Mouse (Mus musculus): ENCODE measurements around the gene Mroh3. TPM values are rescaled to one million over a fixed set of nuclear protein-coding genes. Genes with fewer than 3 reads are reported as not detected.

Mroh3 gene
- total and polyA plus RNA-seq, 2 experiments from 2014 or later, result not detected

- TF ChIP-seq CTCF (IDR thresholded peaks at IDR 0.05; ENCODE audit: low read depth), result no peak
- ATAC-seq, result no peak
These were observed 52.3 kb downstream of the Mroh3 start for GRCm38 (mm10) chr1:136160297-136160696.

GRCm38 (mm10) chr1:136159830-136160229 is 52.8 kb downstream of the Mroh3 start:
- peak; percentile 59 for TF ChIP-seq CTCF (IDR thresholded peaks at IDR 0.05; ENCODE audit: low read depth)
- H3K9ac ChIP-seq, result no peak overlapping the region
- ATAC-seq (peak; percentile 23), DNase-seq (no peak)
- no peaks in the 10 kb centered on the region for H3K9me3 ChIP-seq (ENCODE audit: low read length)
- H3K4me1 ChIP-seq (ENCODE audit: insufficient read depth), result no peaks in the 10 kb centered on the region
- no peak overlapping the region for H3K27ac ChIP-seq (ENCODE audit: low read depth, low read length)
- no peak overlapping the region for H3K4me3 ChIP-seq (ENCODE audit: low read depth, low read length)
- no peaks in the 10 kb centered on the region for H3K27me3 ChIP-seq (ENCODE audit: insufficient read depth, low read length)
- H3K36me3 ChIP-seq (ENCODE audit: insufficient read depth), result peaks cover 96% of the 10 kb centered on the region
- 42% methylated on average over 11 of the region's 12 CpGs for WGBS
- no peak overlapping the region for H3K4me2 ChIP-seq (ENCODE audit: low read depth)

More at GRCm38 (mm10) chr1:136160297-136160696, 52.3 kb downstream of the Mroh3 start:
- DNase-seq, result no peak
- 89% methylated on average over 12 of the region's 12 CpGs for WGBS
- no peak overlapping the region for H3K4me2 ChIP-seq (ENCODE audit: low read depth)
- no peak overlapping the region for H3K4me3 ChIP-seq (ENCODE audit: low read depth, low read length)
- H3K4me1 ChIP-seq (ENCODE audit: insufficient read depth), result no peaks in the 10 kb centered on the region
- no peaks in the 10 kb centered on the region for H3K27me3 ChIP-seq (ENCODE audit: insufficient read depth, low read length)
- H3K36me3 ChIP-seq (ENCODE audit: insufficient read depth), result peaks cover 96% of the 10 kb centered on the region
- no peaks in the 10 kb centered on the region for H3K9me3 ChIP-seq (ENCODE audit: low read length)
- H3K9ac ChIP-seq, result no peak overlapping the region
- no peak overlapping the region for H3K27ac ChIP-seq (ENCODE audit: low read depth, low read length)

GRCm38 (mm10) chr1:136156951-136157350 is 55.7 kb downstream of the Mroh3 start:
- no peak for TF ChIP-seq CTCF (IDR thresholded peaks at IDR 0.05; ENCODE audit: low read depth)
- Histone ChIP-seq H3K9ac (no peak overlapping the region), H3K4me1 (ENCODE audit: insufficient read depth) (no peaks in the 10 kb centered on the region), H3K4me2 (ENCODE audit: low read depth) (no peak overlapping the region), H3K9me3 (ENCODE audit: low read length) (no peaks in the 10 kb centered on the region), H3K27ac (ENCODE audit: low read depth, low read length) (no peak overlapping the region), H3K36me3 (ENCODE audit: insufficient read depth) (peaks cover 97% of the 10 kb centered on the region), H3K27me3 (ENCODE audit: insufficient read depth, low read length) (no peaks in the 10 kb centered on the region), H3K4me3 (ENCODE audit: low read depth, low read length) (no peak overlapping the region)
- 96% methylated on average over 4 of the region's 4 CpGs for WGBS
- ATAC-seq, result no peak
- no peak for DNase-seq

GRCm38 (mm10) chr1:136156304-136156703 is 56.3 kb downstream of the Mroh3 start:
- H3K4me3 ChIP-seq (ENCODE audit: low read depth, low read length), result no peak overlapping the region
- peak; percentile 47; the same call in 1 of the 2 replicates for ATAC-seq
- no peaks in the 10 kb centered on the region for H3K9me3 ChIP-seq (ENCODE audit: low read length)
- peak; percentile 43 for TF ChIP-seq CTCF (IDR thresholded peaks at IDR 0.05; ENCODE audit: low read depth)
- H3K4me2 ChIP-seq (ENCODE audit: low read depth), result no peak overlapping the region
- no peak overlapping the region for H3K27ac ChIP-seq (ENCODE audit: low read depth, low read length)
- WGBS, result 92% methylated on average over 4 of the region's 4 CpGs
- H3K27me3 ChIP-seq (ENCODE audit: insufficient read depth, low read length), result no peaks in the 10 kb centered on the region
- H3K36me3 ChIP-seq (ENCODE audit: insufficient read depth), result peaks cover 97% of the 10 kb centered on the region
- no peak overlapping the region for H3K9ac ChIP-seq
- H3K4me1 ChIP-seq (ENCODE audit: insufficient read depth), result no peaks in the 10 kb centered on the region
- DNase-seq, result no peak

- WGBS, result 79% methylated on average over 8 of the region's 8 CpGs
- no peak for TF ChIP-seq CTCF (IDR thresholded peaks at IDR 0.05; ENCODE audit: low read depth)
These were observed 61.3 kb downstream of the Mroh3 start for GRCm38 (mm10) chr1:136151371-136151770.

GRCm38 (mm10) chr1:136149702-136150101 is 62.9 kb downstream of the Mroh3 start:
- TF ChIP-seq CTCF (IDR thresholded peaks at IDR 0.05; ENCODE audit: low read depth), result no peak
- DNase-seq, result no peak
- no peaks in the 10 kb centered on the region for H3K9me3 ChIP-seq (ENCODE audit: low read length)
- no peak overlapping the region for H3K4me3 ChIP-seq (ENCODE audit: low read depth, low read length)
- no peak overlapping the region for H3K27ac ChIP-seq (ENCODE audit: low read depth, low read length)
- no peak overlapping the region for H3K9ac ChIP-seq
- no peak for ATAC-seq
- WGBS, result 78% methylated on average over 9 of the region's 9 CpGs
- peaks cover 89% of the 10 kb centered on the region for H3K36me3 ChIP-seq (ENCODE audit: insufficient read depth)
- H3K27me3 ChIP-seq (ENCODE audit: insufficient read depth, low read length), result no peaks in the 10 kb centered on the region
- no peak overlapping the region for H3K4me2 ChIP-seq (ENCODE audit: low read depth)
- no peaks in the 10 kb centered on the region for H3K4me1 ChIP-seq (ENCODE audit: insufficient read depth)

More at GRCm38 (mm10) chr1:136151371-136151770, 61.3 kb downstream of the Mroh3 start:
- H3K9ac ChIP-seq, result no peak overlapping the region
- peaks cover 96% of the 10 kb centered on the region for H3K36me3 ChIP-seq (ENCODE audit: insufficient read depth)
- no peak overlapping the region for H3K4me3 ChIP-seq (ENCODE audit: low read depth, low read length)
- H3K27me3 ChIP-seq (ENCODE audit: insufficient read depth, low read length), result no peaks in the 10 kb centered on the region
- no peaks in the 10 kb centered on the region for H3K4me1 ChIP-seq (ENCODE audit: insufficient read depth)
- ATAC-seq (no peak), DNase-seq (no peak)
- H3K9me3 ChIP-seq (ENCODE audit: low read length), result no peaks in the 10 kb centered on the region
- no peak overlapping the region for H3K27ac ChIP-seq (ENCODE audit: low read depth, low read length)
- no peak overlapping the region for H3K4me2 ChIP-seq (ENCODE audit: low read depth)

GRCm38 (mm10) chr1:136143514-136143913 is 69.1 kb downstream of the Mroh3 start:
- Histone ChIP-seq H3K9me3 (ENCODE audit: low read length) (no peaks in the 10 kb centered on the region), H3K4me1 (ENCODE audit: insufficient read depth) (peaks cover 53% of the 10 kb centered on the region), H3K36me3 (ENCODE audit: insufficient read depth) (peaks cover 28% of the 10 kb centered on the region), H3K27ac (ENCODE audit: low read depth, low read length) (no peak overlapping the region; the same call in 1 of the 2 replicates), H3K27me3 (ENCODE audit: insufficient read depth, low read length) (no peaks in the 10 kb centered on the region), H3K9ac (no peak overlapping the region), H3K4me2 (ENCODE audit: low read depth) (no peak overlapping the region), H3K4me3 (ENCODE audit: low read depth, low read length) (no peak overlapping the region)
- ATAC-seq (peak; percentile 44), DNase-seq (peak; percentile 42)
- WGBS, result 55% methylated on average over 10 of the region's 10 CpGs
- no peak for TF ChIP-seq CTCF (IDR thresholded peaks at IDR 0.05; ENCODE audit: low read depth)

All from forebrain, postnatal 0 days (tissue).